Mouse (Mus musculus): Measurements from ENCODE around the gene Nat10.

DNA sequence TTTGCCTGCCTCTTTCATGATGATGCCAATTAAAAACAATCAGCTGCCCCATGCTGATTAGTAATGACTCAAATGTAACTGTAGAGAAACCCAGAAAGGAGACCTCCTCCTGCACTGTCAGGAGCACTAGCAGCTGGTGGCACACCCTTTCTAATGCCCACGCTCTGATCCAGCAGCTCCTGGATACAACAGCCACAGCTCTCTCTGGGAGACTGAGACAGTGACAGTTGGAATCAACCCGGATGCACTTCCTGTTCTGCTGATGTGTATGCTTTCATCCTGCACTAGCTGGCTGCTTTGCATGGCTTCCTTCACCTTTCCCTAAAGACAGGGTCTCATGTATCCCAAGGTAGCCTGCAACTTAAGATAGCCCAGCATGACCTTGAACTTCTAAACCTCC, 15.0 kb downstream of the Nat10 start:
- TF ChIP-seq TAL1 (IDR thresholded peaks at IDR 0.05; ENCODE audit: low read length) = no peak
- TF ChIP-seq GATA1 (IDR thresholded peaks at IDR 0.05; ENCODE audit: low read length) = no peak

Measured in erythroblast, embryonic 14.5 days (primary cell).